Mouse (Mus musculus) embryonic facial prominence, embryonic 14.5 days (tissue): Measurements from ENCODE around the gene Tuft1. TPM values are rescaled to one million over a fixed set of nuclear protein-coding genes. Genes with fewer than 3 reads are reported as not detected.

Source experiments
- ATAC-seq: fragments of 200-750 bp; cut with Nextera tagmentation; 2 replicates; pipeline ENCODE4 v1.8.0; 2017; ENCODE audit warnings: low read depth, moderate number of reproducible peaks, moderate TSS enrichment
- DNase-seq: peaks from one replicate; pipeline ENCODE4 v3.0.0-alpha.2; 2015; ENCODE audit warnings: low spot score
- H3K27ac ChIP-seq: fragments of 300-500 bp; sonication (generic); replicated peaks from 2 replicates; pipeline ENCODE4 v1.5.1; 2014; ENCODE audit warnings: low read depth, mild to moderate bottlenecking, low read length, moderate library complexity
- H3K27me3 ChIP-seq: fragments of 300-500 bp; sonication (generic); replicated peaks from 2 replicates; pipeline ENCODE4 v1.6.1; 2014; ENCODE audit warnings: low read length; ENCODE audit not compliant: control insufficient read depth, insufficient read depth
- H3K36me3 ChIP-seq: fragments of 300-500 bp; sonication (generic); 2 replicates; pipeline ENCODE4 v1.6.1; 2014; ENCODE audit warnings: low read length, mixed read lengths; ENCODE audit not compliant: control insufficient read depth, insufficient read depth
- H3K4me1 ChIP-seq: fragments of 300-500 bp; sonication (generic); 2 replicates; pipeline ENCODE4 v1.6.1; 2014; ENCODE audit warnings: antibody characterized with exemption, low read length; ENCODE audit not compliant: control insufficient read depth, insufficient read depth
- H3K4me2 ChIP-seq: fragments of 300-500 bp; sonication (generic); 2 replicates; pipeline ENCODE4 v1.6.1; 2014; ENCODE audit warnings: low read depth, mild to moderate bottlenecking, low read length, moderate library complexity, mixed read lengths
- H3K4me3 ChIP-seq: fragments of 300-500 bp; sonication (generic); 2 replicates; pipeline ENCODE4 v1.5.1; 2014; ENCODE audit warnings: low read depth, mild to moderate bottlenecking, low read length
- H3K9ac ChIP-seq: fragments of 300-500 bp; sonication (generic); 2 replicates; pipeline ENCODE4 v1.6.1; 2014; ENCODE audit warnings: low read depth, mild to moderate bottlenecking, low read length, moderate library complexity, mixed read lengths
- H3K9me3 ChIP-seq: fragments of 300-500 bp; sonication (generic); 2 replicates; pipeline ENCODE4 v1.6.1; 2016; ENCODE audit warnings: low read length; ENCODE audit not compliant: control insufficient read depth
- WGBS: fragments of 180-500 bp; shearing (Covaris S2); extraction: QIAGEN DNeasy Blood & Tissue Kit; methylation state at CpG from one replicate; pipeline ENCODE4 v1.1.7; 2014; 5-methylcytosine and 5-hydroxymethylcytosine counted together
- polyA plus RNA-seq: library from polyadenylated mRNA; unstranded; fragments of >200 nt; fragmentation: Nextera tagmentation; extraction: Ambion mirVana; gene quantifications from 2 replicates; pipeline ENCODE4 v1.2.1, GENCODE M21; 2014

Gene Tuft1
- polyA plus RNA-seq, 1 experiment from 2014 or later, result 10.6 TPM

DNA sequence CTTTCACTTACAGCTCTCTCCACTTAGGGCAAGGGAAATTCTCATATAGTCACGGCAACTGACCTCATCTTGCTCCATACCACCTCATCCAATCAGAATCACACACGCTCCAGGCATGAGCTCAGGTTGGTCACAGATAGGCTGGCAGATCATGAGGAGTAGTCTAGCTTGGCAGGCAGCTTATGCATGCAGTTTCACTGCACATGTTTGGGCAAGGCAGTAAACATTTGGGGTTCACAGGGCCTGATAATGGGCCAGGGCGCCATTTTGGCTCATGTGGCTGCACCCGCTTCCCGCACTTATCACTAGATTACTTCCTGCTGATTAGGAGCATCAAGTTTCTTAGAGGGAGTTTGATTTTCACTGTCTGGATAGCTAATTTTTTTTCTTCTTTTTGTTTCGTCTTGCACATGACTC, 62.8 kb downstream of the Tuft1 start:
- Histone ChIP-seq H3K27me3 (no peaks in the 10 kb centered on the region), H3K9me3 (no peaks in the 10 kb centered on the region), H3K36me3 (no peaks in the 10 kb centered on the region), H3K4me1 (no peaks in the 10 kb centered on the region), H3K27ac (no peak overlapping the region), H3K4me3 (no peak overlapping the region), H3K4me2 (no peak overlapping the region), H3K9ac (no peak overlapping the region)
- ATAC-seq, result no peak
- DNase-seq, result no peak
- WGBS, result 88% methylated on average over 6 of the region's 6 CpGs

- H3K9me3 ChIP-seq, result no peaks in the 10 kb centered on the region
- no peaks in the 10 kb centered on the region for H3K4me1 ChIP-seq
- H3K27ac ChIP-seq, result no peak overlapping the region
- no peak overlapping the region for H3K9ac ChIP-seq
- ATAC-seq, result no peak
- 74% methylated on average over 5 of the region's 5 CpGs for WGBS
- H3K4me3 ChIP-seq, result no peak overlapping the region
- no peak for DNase-seq
- H3K36me3 ChIP-seq, result no peaks in the 10 kb centered on the region
- H3K27me3 ChIP-seq, result no peaks in the 10 kb centered on the region
- no peak overlapping the region for H3K4me2 ChIP-seq
These were observed 67.6 kb downstream of the Tuft1 start for GRCm38 (mm10) chr3:94591066-94591465.

- no peak overlapping the region for H3K27ac ChIP-seq
- WGBS, result 55% methylated on average over 5 of the region's 5 CpGs
- 0 out of 2 replicates have a peak, but pooled peaks have one; percentile 22 for ATAC-seq
These were observed 70.7 kb downstream of the Tuft1 start for GRCm38 (mm10) chr3:94587962-94588361.

DNA sequence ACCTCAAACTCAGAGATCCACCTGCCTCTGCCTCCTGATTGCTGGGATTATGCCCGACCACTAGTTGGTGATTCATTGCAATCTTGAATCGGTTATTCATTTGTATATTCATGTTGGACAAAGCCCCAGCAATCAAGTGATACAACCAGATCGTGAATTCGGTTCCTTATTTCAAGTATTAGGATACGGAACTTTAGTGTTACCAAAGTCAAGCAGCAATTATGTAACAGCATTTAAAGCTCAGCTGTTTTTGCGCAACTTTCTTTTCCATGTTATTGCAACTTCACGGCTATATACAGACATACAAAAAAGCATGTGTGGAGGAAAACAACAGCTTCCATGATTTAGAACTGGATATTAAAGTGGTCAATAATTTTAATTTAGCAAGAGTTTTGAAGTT, 75.7 kb downstream of the Tuft1 start:
- Histone ChIP-seq H3K36me3 (no peaks in the 10 kb centered on the region), H3K4me3 (no peak overlapping the region; the same call in 1 of the 2 replicates), H3K4me1 (peaks cover 19% of the 10 kb centered on the region), H3K9ac (no peak overlapping the region), H3K9me3 (no peaks in the 10 kb centered on the region), H3K27me3 (0 out of 2 replicates have a peak, but pooled peaks cover 3% of the 10 kb centered on the region), H3K4me2 (peak overlapping the region; percentile 84; the same call in 1 of the 2 replicates), H3K27ac (no peak overlapping the region)
- 70% methylated on average over 7 of the region's 7 CpGs for WGBS
- DNase-seq (no peak), ATAC-seq (no peak)

More at GRCm38 (mm10) chr3:94587962-94588361, 70.7 kb downstream of the Tuft1 start:
- Histone ChIP-seq H3K9me3 (no peaks in the 10 kb centered on the region), H3K4me3 (no peak overlapping the region), H3K4me1 (no peaks in the 10 kb centered on the region), H3K9ac (no peak overlapping the region), H3K36me3 (no peaks in the 10 kb centered on the region), H3K4me2 (no peak overlapping the region), H3K27me3 (no peaks in the 10 kb centered on the region)
- DNase-seq, result no peak

DNA sequence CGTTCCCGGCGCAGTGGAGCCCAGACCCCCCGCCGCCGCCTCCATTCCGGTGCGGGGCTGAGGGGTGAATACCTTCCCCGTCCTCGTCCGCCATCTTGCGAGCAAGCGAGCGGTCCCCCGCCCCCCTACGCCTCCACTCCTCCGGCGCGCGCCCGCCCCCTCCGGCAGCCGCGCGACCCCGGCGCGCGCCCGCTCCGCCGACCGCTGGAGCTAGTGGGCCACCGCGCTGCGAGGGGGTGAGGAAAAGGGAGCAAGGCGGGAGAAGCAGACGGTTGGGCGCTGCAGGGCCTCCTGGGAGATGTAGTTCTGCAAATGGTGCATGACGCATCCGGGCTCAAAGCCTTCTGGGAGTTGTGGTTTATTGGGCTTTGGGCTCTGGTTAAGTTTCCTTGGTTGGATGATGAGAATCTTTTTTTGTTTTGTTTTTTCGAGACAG, 76.2 kb downstream of the Tuft1 start, which contains the start of gene Snx27:
Gene Snx27, minus strand, starts transcription at position 261 of the 436 bp plus-strand sequence.
- 0 out of 2 replicates have a peak, but pooled peaks cover 3% of the 10 kb centered on the region for H3K27me3 ChIP-seq
- DNase-seq, result peak; percentile 99
- peak within 1 kb of the TSS; percentile 89 for H3K27ac ChIP-seq
- H3K9me3 ChIP-seq, result no peaks in the 10 kb centered on the region
- peaks cover 19% of the 10 kb centered on the region for H3K4me1 ChIP-seq
- 0% methylated on average over 12 of the region's 42 CpGs for WGBS
- ATAC-seq, result peak; percentile 99
- H3K9ac ChIP-seq, result peak within 1 kb of the TSS; percentile 89
- peak within 1 kb of the TSS; percentile 84 for H3K4me2 ChIP-seq
- H3K4me3 ChIP-seq, result peak within 1 kb of the TSS; percentile 91
- H3K36me3 ChIP-seq, result no peaks in the 10 kb centered on the region

DNA sequence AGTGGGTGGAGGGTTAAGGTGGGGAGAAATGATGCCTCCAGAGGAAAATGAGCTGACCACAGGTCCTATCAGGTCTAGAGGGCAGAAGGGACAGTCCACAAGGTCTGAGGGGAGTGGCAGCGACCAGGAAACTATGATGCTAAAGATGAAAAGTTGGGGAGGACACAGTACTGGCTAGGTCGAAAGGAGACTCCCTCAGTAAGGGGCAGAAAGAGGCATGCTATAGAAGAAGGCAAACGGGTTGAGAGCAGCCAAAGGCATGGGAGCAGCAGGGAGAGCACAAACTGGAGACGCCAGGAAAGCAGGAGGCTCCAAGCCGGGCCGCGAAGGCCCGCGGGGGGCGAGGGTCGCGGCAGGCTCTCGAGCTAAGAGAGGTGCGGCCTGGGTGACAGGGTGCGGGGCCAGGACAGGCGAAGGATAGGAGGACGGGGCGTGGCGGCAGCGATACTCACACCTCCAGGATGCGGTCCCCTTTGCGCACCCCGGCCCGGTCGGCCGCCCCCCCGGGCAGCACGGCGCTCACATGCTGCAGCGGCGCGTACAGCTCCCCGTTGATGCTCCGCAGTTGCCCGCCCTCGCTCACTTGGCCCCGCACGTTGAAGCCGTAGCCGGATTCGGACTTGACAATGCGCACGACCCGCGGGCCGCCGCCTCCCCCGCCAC, 76.7 kb downstream of the Tuft1 start:
- H3K4me3 ChIP-seq, result peak overlapping the region; percentile 91
- peak overlapping the region; percentile 89 for H3K9ac ChIP-seq
- peak overlapping the region; percentile 84 for H3K4me2 ChIP-seq
- H3K36me3 ChIP-seq, result no peaks in the 10 kb centered on the region
- WGBS, result 1% methylated on average over 19 of the region's 48 CpGs
- DNase-seq (peak; percentile 54), ATAC-seq (peak; percentile 84)
- no peaks in the 10 kb centered on the region for H3K9me3 ChIP-seq
- H3K4me1 ChIP-seq, result peaks cover 19% of the 10 kb centered on the region
- 0 out of 2 replicates have a peak, but pooled peaks cover 3% of the 10 kb centered on the region for H3K27me3 ChIP-seq
- peak overlapping the region; percentile 89 for H3K27ac ChIP-seq

DNA sequence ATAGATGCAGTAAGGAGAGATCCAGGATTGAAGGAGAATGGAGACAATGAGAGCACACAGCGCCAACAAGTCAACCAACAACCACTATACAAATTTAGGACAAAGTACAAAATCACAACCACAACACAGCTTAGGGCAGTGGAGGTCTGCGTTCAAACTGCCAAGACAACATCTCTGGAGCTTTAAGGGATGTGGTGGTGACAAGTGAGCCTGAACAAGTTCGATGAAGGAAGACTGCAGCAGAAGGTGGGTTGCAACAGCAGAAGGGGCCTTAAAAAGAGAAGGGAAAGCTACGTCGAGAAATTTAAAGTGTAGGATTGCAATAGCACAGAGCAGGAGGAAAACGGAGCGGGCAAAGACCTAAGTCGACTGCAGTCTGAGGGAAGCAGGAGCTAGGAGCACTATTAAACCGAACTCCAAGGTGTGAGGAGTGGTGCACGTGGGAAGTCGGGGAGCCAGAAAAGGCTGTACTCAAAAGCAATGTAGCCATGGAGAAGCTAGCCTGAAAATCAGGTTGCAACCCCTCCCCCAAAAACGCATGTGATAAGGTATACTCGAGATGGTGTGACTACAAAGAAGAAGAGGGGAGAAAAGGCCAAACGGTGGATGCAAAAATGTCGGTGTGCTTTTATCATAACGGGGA, 77.4 kb downstream of the Tuft1 start:
- H3K9ac ChIP-seq, result peak overlapping the region; percentile 89
- peak overlapping the region; percentile 89; the same call in 1 of the 2 replicates for H3K27ac ChIP-seq
- peak overlapping the region; percentile 84 for H3K4me2 ChIP-seq
- no peaks in the 10 kb centered on the region for H3K9me3 ChIP-seq
- H3K36me3 ChIP-seq, result no peaks in the 10 kb centered on the region
- 3% methylated on average over 16 of the region's 16 CpGs for WGBS
- peak; percentile 34 for DNase-seq
- peaks cover 19% of the 10 kb centered on the region for H3K4me1 ChIP-seq
- no peak for ATAC-seq
- H3K27me3 ChIP-seq, result 0 out of 2 replicates have a peak, but pooled peaks cover 3% of the 10 kb centered on the region
- peak overlapping the region; percentile 91 for H3K4me3 ChIP-seq

GRCm38 (mm10) chr3:94574506-94574905, 84.2 kb downstream of the Tuft1 start:
- no peak for ATAC-seq
- Histone ChIP-seq H3K27ac (no peak overlapping the region), H3K4me3 (no peak overlapping the region), H3K9ac (no peak overlapping the region), H3K4me1 (peaks cover 8% of the 10 kb centered on the region), H3K36me3 (no peaks in the 10 kb centered on the region), H3K4me2 (no peak overlapping the region), H3K27me3 (no peaks in the 10 kb centered on the region), H3K9me3 (no peaks in the 10 kb centered on the region)
- 82% methylated on average over 6 of the region's 6 CpGs for WGBS
- DNase-seq, result no peak
